Mouse (Mus musculus) E14TG2a.4 (cell line): Measurements from ENCODE around the gene Hist1h2bj.
"Not testable (repeated sequence)": the region's sequence is repeated elsewhere in the genome, so short reads cannot be mapped to it uniquely, and the experiment has no call there.

ENCODE experiments used
- CTCF ChIP-seq: conservative IDR thresholded peaks from 2 replicates; pipeline ENCODE4 v1.5.1; 2014; ENCODE audit warnings: low read length
- POU5F1 ChIP-seq: IDR thresholded peaks from 2 replicates; pipeline ENCODE4 v1.6.1; 2014; ENCODE audit warnings: low read length, borderline replicate concordance

GRCm38 (mm10) chr13:22035267-22036148, 7.5 kb upstream of the Hist1h2bj start, which contains the start of the genes Hist1h2ah and Hist1h2bk:
- not testable (repeated sequence) for TF ChIP-seq CTCF, POU5F1
